Mouse (Mus musculus) layer of hippocampus, postnatal 25 days (tissue): Measurements from ENCODE around the gene Zbtb21. TPM values are rescaled to one million over a fixed set of nuclear protein-coding genes. Genes with fewer than 3 reads are reported as not detected.
"Not testable (repeated sequence)": the region's sequence is repeated elsewhere in the genome, so short reads cannot be mapped to it uniquely, and the experiment has no call there.

Experiments
- DNase-seq, 2 experiments: peaks; one replicate each; pipeline ENCODE4 v3.0.0; 2022; ENCODE audit warnings: mixed read lengths in 2 of 2, low spot score in 1 of 2; ENCODE audit errors: extremely low spot score in 1 of 2
- total RNA-seq, 2 experiments: library from RNA; stranded (reverse); gene quantifications; 2 replicates each; pipeline ENCODE4 v1.2.3; 2021

Zbtb21 gene
- 10 to 100 TPM; 21.6 to 28.1 TPM for total RNA-seq

GRCm38 (mm10) chr16:97962151-97962948, at the start of gene Zbtb21, which contains the start of gene C2cd2:
TSS of gene Zbtb21 (minus strand) at chr16:97962622.
TSS of gene C2cd2 (minus strand) at chr16:97962598.
- DNase-seq: peak; percentile 93 to 97

GRCm38 (mm10) chr16:97997383-97997731, 34.9 kb upstream of the Zbtb21 start:
- DNase-seq: not testable (repeated sequence)

- DNase-seq: peak; percentile 62 to 66
Measured at GRCm38 (mm10) chr16:97996616-97997382, 34.4 kb upstream of the Zbtb21 start, which contains the start of gene B230307C23Rik. TSS of gene B230307C23Rik (plus strand) at chr16:97997315.

GRCm38 (mm10) chr16:97995849-97996615, 33.6 kb upstream of the Zbtb21 start:
- DNase-seq: no peak

- not testable (repeated sequence) for DNase-seq
Measured at GRCm38 (mm10) chr16:97992477-97992876, 30.1 kb upstream of the Zbtb21 start.

GRCm38 (mm10) chr16:97991517-97991916, 29.1 kb upstream of the Zbtb21 start:
- DNase-seq: no peak

GRCm38 (mm10) chr16:97984589-97984988, 22.2 kb upstream of the Zbtb21 start:
- DNase-seq: no peak

GRCm38 (mm10) chr16:97981362-97981761, 18.9 kb upstream of the Zbtb21 start:
- no peak for DNase-seq

GRCm38 (mm10) chr16:97977722-97978121, 15.3 kb upstream of the Zbtb21 start:
- no peak for DNase-seq

- DNase-seq: no peak
Measured at GRCm38 (mm10) chr16:97977277-97977676, 14.9 kb upstream of the Zbtb21 start.

GRCm38 (mm10) chr16:97963956-97964540, 1.6 kb upstream of the Zbtb21 start:
- no peak for DNase-seq

GRCm38 (mm10) chr16:97961381-97962150, 856 bp downstream of the Zbtb21 start:
- DNase-seq: peak in 1 of 2 experiments; percentile 11

GRCm38 (mm10) chr16:97960348-97960747, 2.1 kb downstream of the Zbtb21 start:
- no peak for DNase-seq

- no peak for DNase-seq
Measured at GRCm38 (mm10) chr16:97958401-97958973, 3.9 kb downstream of the Zbtb21 start.

- DNase-seq: no peak
Measured at GRCm38 (mm10) chr16:97957626-97958025, 4.8 kb downstream of the Zbtb21 start.

- no peak for DNase-seq
Measured at GRCm38 (mm10) chr16:97956011-97956410, 6.4 kb downstream of the Zbtb21 start.

- no peak for DNase-seq
Measured at GRCm38 (mm10) chr16:97953300-97953699, 9.1 kb downstream of the Zbtb21 start.

GRCm38 (mm10) chr16:97952801-97953200, 9.6 kb downstream of the Zbtb21 start:
- no peak for DNase-seq

GRCm38 (mm10) chr16:97952371-97952770, 10.1 kb downstream of the Zbtb21 start:
- no peak for DNase-seq
